Mouse (Mus musculus): ENCODE data around the gene Gm21317. TPM values are rescaled to one million over a fixed set of nuclear protein-coding genes. Genes with fewer than 3 reads are reported as not detected.

Gm21317 gene
- polyA plus RNA-seq (2012) = not detected in 2 replicates

DNA sequence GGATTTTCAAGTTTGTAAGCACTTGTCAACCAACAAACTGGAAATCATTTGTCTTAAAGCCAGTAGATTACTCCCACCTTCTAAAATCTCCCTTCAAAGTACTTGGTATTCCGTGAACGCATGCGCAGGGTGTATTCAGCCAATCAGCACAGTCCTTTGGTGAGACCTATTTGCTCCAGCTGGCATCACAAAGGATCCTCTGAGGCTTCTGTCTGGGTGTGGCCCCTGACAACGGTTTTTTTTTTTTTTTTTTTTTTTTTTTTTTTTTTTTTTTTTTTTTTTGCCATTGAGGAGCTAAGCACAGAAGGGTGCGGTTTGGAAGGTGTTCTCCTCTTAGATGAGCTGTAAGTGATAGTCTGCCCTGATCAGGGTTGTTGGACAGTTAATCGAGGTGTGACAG lies at the start of gene Gm21317:
Gene Gm21317, plus strand, starts transcription at position 301 of the 400 bp plus-strand sequence.

Measured in megakaryocyte-erythroid progenitor cell, adult 5 weeks (primary cell).